Mouse (Mus musculus): Measurements from ENCODE around the gene Nr6a1.

GRCm38 (mm10) chr2:38712076-38712768 is 215.3 kb downstream of the Nr6a1 start:
- TF ChIP-seq POLR2A (IDR thresholded peaks at IDR 0.05; ENCODE audit: low read depth, low read length) (no peak), CTCF (IDR thresholded peaks at IDR 0.05; ENCODE audit: extremely low read depth, insufficient read depth, insufficient read length, insufficient replicate concordance) (no peak)
